Mouse (Mus musculus) splenic B cell, adult 2 months (primary cell): Measurements from ENCODE around the gene Slc25a12.

Experiments
- DNase-seq: peaks from one replicate; pipeline ENCODE4 v3.0.0-alpha.2; 2011; ENCODE audit warnings: low read depth, low spot score
- H3K27me3 ChIP-seq: 2 replicates; pipeline ENCODE4 v1.6.1; 2012; ENCODE audit warnings: mild to moderate bottlenecking, low read length, moderate library complexity, mixed read lengths; ENCODE audit not compliant: control insufficient read depth, poor library complexity, insufficient read depth, severe bottlenecking
- H3K36me3 ChIP-seq: 2 replicates; pipeline ENCODE4 v1.6.1; 2012; ENCODE audit warnings: mild to moderate bottlenecking, low read length, moderate library complexity, mixed read lengths; ENCODE audit not compliant: control insufficient read depth, poor library complexity, insufficient read depth, severe bottlenecking

The Slc25a12 gene

GRCm38 (mm10) chr2:71360192-71360591 is 7.4 kb downstream of the Slc25a12 start:
- Histone ChIP-seq H3K27me3 (no peaks in the 10 kb centered on the region), H3K36me3 (peaks cover 2% of the 10 kb centered on the region; the same call in 1 of the 2 replicates)
- DNase-seq = no peak

- no peak for DNase-seq
- peaks cover 2% of the 10 kb centered on the region; the same call in 1 of the 2 replicates for H3K36me3 ChIP-seq
- H3K27me3 ChIP-seq = no peaks in the 10 kb centered on the region
Observed at GRCm38 (mm10) chr2:71358347-71358746, 9.2 kb downstream of the Slc25a12 start.

GRCm38 (mm10) chr2:71354055-71354425 is 13.5 kb downstream of the Slc25a12 start:
- peaks cover 2% of the 10 kb centered on the region; the same call in 1 of the 2 replicates for H3K36me3 ChIP-seq
- no peaks in the 10 kb centered on the region for H3K27me3 ChIP-seq
- DNase-seq = no peak

GRCm38 (mm10) chr2:71353306-71354054 is 14.1 kb downstream of the Slc25a12 start:
- no peak for DNase-seq
- peaks cover under 1% of the 10 kb centered on the region; the same call in 1 of the 2 replicates for H3K36me3 ChIP-seq
- no peaks in the 10 kb centered on the region for H3K27me3 ChIP-seq

GRCm38 (mm10) chr2:71351727-71351987 is 15.9 kb downstream of the Slc25a12 start:
- Histone ChIP-seq H3K36me3 (no peaks in the 10 kb centered on the region), H3K27me3 (no peaks in the 10 kb centered on the region)
- DNase-seq = no peak

- no peak for DNase-seq
- Histone ChIP-seq H3K27me3 (no peaks in the 10 kb centered on the region), H3K36me3 (no peaks in the 10 kb centered on the region)
Observed at GRCm38 (mm10) chr2:71350904-71351726, 16.4 kb downstream of the Slc25a12 start.

- no peak for DNase-seq
- Histone ChIP-seq H3K27me3 (no peaks in the 10 kb centered on the region), H3K36me3 (no peaks in the 10 kb centered on the region)
Observed at GRCm38 (mm10) chr2:71350181-71350580, 17.4 kb downstream of the Slc25a12 start.

GRCm38 (mm10) chr2:71349511-71349910 is 18.0 kb downstream of the Slc25a12 start:
- H3K27me3 ChIP-seq = no peaks in the 10 kb centered on the region
- no peaks in the 10 kb centered on the region for H3K36me3 ChIP-seq

GRCm38 (mm10) chr2:71347732-71348490 is 19.6 kb downstream of the Slc25a12 start:
- Histone ChIP-seq H3K36me3 (no peaks in the 10 kb centered on the region), H3K27me3 (no peaks in the 10 kb centered on the region)
- no peak for DNase-seq

More at GRCm38 (mm10) chr2:71349511-71349910, 18.0 kb downstream of the Slc25a12 start:
- no peak for DNase-seq

- no peaks in the 10 kb centered on the region for H3K27me3 ChIP-seq
- no peak for DNase-seq
- no peaks in the 10 kb centered on the region for H3K36me3 ChIP-seq
Observed at GRCm38 (mm10) chr2:71347160-71347559, 20.4 kb downstream of the Slc25a12 start.

- no peaks in the 10 kb centered on the region for H3K27me3 ChIP-seq
- H3K36me3 ChIP-seq = no peaks in the 10 kb centered on the region
- DNase-seq = peak; percentile 25
Observed at GRCm38 (mm10) chr2:71343884-71344640, 23.5 kb downstream of the Slc25a12 start.

- DNase-seq = no peak
Observed at GRCm38 (mm10) chr2:71340126-71340525, 27.4 kb downstream of the Slc25a12 start.

GRCm38 (mm10) chr2:71338145-71338796 is 29.3 kb downstream of the Slc25a12 start:
- DNase-seq = peak; percentile 70
- Histone ChIP-seq H3K27me3 (no peaks in the 10 kb centered on the region), H3K36me3 (0 out of 2 replicates have a peak, but pooled peaks cover 5% of the 10 kb centered on the region)

More at GRCm38 (mm10) chr2:71340126-71340525, 27.4 kb downstream of the Slc25a12 start:
- Histone ChIP-seq H3K27me3 (no peaks in the 10 kb centered on the region), H3K36me3 (0 out of 2 replicates have a peak, but pooled peaks cover 3% of the 10 kb centered on the region)

GRCm38 (mm10) chr2:71336631-71337030 is 30.9 kb downstream of the Slc25a12 start:
- Histone ChIP-seq H3K27me3 (no peaks in the 10 kb centered on the region), H3K36me3 (0 out of 2 replicates have a peak, but pooled peaks cover 5% of the 10 kb centered on the region)
- DNase-seq = no peak
